Mouse (Mus musculus): ENCODE data around the gene Vmn2r29.
"Not testable (repeated sequence)": the region's sequence is repeated elsewhere in the genome, so short reads cannot be mapped to it uniquely, and the experiment has no call there.

- TF ChIP-seq CTCF, EP300 (IDR thresholded peaks at IDR 0.05; ENCODE audit: low read depth): not testable (repeated sequence)
Observed at GRCm38 (mm10) chr7:7247228-7247627, at the start of gene Vmn2r29.
